Comparison of ENCODE assay signal across 9 mouse cellular contexts in genomic region chr11:69367616-69368355, GRCm38 (mm10). TPM values are rescaled to one million over a fixed set of nuclear protein-coding genes. Genes with fewer than 3 reads are reported as not detected.
DNase-seq lines count a peak whose midpoint lies in the region; ATAC-seq and TF ChIP-seq lines count a peak whose summit lies in the region.
"Had no signal": no experiment of that assay in that cellular context is flagged by ENCODE, and none has a peak within 500 bp of the region (broad histone marks: within the 10 kb centered on the region; RNA-seq: fewer than 3 reads in every experiment).

No protein-coding gene starts in this region.

- H3K9ac ChIP-seq in embryonic facial prominence, embryonic 12.5 days, result peak overlapping the region; percentile 100
- peak overlapping the region; percentile 97 for H3K9ac ChIP-seq in liver, adult 2 months (ENCODE audit: low read depth, low read length)

- peaks cover 5% of the 10 kb centered on the region; the same call in 1 of the 2 replicates for H3K79me2 ChIP-seq in liver, adult 2 months (ENCODE audit: control insufficient read depth, insufficient read depth, low read length)

- H3K27me3 ChIP-seq in embryonic facial prominence, embryonic 12.5 days, result no peaks in the 10 kb centered on the region
- H3K27me3 ChIP-seq in liver, adult 2 months (ENCODE audit: control insufficient read depth, insufficient read depth, low read length), result no peaks in the 10 kb centered on the region
- H3K27me3 ChIP-seq: Patski had no signal

- no peaks in the 10 kb centered on the region for H3K9me3 ChIP-seq in embryonic facial prominence, embryonic 12.5 days

- H3K36me3 ChIP-seq in embryonic facial prominence, embryonic 12.5 days, result peaks cover 20% of the 10 kb centered on the region
- H3K36me3 ChIP-seq in liver, adult 2 months (ENCODE audit: control insufficient read depth, insufficient read depth, low read length), result peaks cover 3% of the 10 kb centered on the region; the same call in 1 of the 2 replicates

- H3K4me2 ChIP-seq in embryonic facial prominence, embryonic 12.5 days (replicated peaks), result peak overlapping the region; percentile 80

- peak overlapping the region; percentile 100 for H3K27ac ChIP-seq in embryonic facial prominence, embryonic 12.5 days
- peak overlapping the region; percentile 84 for H3K27ac ChIP-seq in liver, adult 2 months (replicated peaks; ENCODE audit: insufficient read depth, low read depth, low read length)

- no peak for TF ChIP-seq CTCF in liver, adult 2 months (IDR thresholded peaks at IDR 0.05; ENCODE audit: low read depth, low read length)

- H3K4me1 ChIP-seq in embryonic facial prominence, embryonic 12.5 days, result peaks cover 55% of the 10 kb centered on the region
- H3K4me1 ChIP-seq in liver, adult 2 months (ENCODE audit: control insufficient read depth, insufficient read depth, low read length), result peaks cover 22% of the 10 kb centered on the region

- peak; percentile 35 for DNase-seq in cerebellum, adult 8-10 months
- peak; percentile 75 for DNase-seq in A20 (ENCODE audit: low read depth, low spot score)
- DNase-seq in heart, postnatal 4 days, result peak; percentile 50
- peak; percentile 53 for DNase-seq in liver, adult 2 months (ENCODE audit: extremely low read depth, low read depth, low spot score)
- DNase-seq in naive thymus-derived CD4-positive, alpha-beta T cell, adult 2 months (ENCODE audit: low read depth), result peak; percentile 49
- DNase-seq in left cerebral cortex, adult 11 months (ENCODE audit: low spot score), result no peak

- peak overlapping the region; percentile 93 for H3K4me3 ChIP-seq in embryonic facial prominence, embryonic 12.5 days
- H3K4me3 ChIP-seq in liver, adult 2 months (ENCODE audit: insufficient read depth, low read depth, low read length), result peak overlapping the region; percentile 81

- under 1% methylated on average over 22 of the region's 22 CpGs for WGBS in embryonic facial prominence, embryonic 12.5 days
- 3% methylated on average over 22 of the region's 22 CpGs for WGBS in liver, adult 2 months

- TF ChIP-seq POLR2A in liver, adult 2 months (IDR thresholded peaks at IDR 0.05; ENCODE audit: extremely low read depth, insufficient read depth, low read length), result no peak

- no peak for ATAC-seq in cerebellum, adult (ENCODE audit: insufficient number of reproducible peaks, low FRiP score, low TSS enrichment)
- no peak for ATAC-seq in embryonic facial prominence, embryonic 12.5 days (ENCODE audit: insufficient number of reproducible peaks, insufficient read depth, low FRiP score, low TSS enrichment)
- ATAC-seq: Patski had no signal

RNA-seq across cellular contexts. Expression of gene Chd3, which starts 1.4 kb away (rescaled TPM):
- 130 and 135 TPM in 2 replicates for polyA plus RNA-seq in embryonic facial prominence, embryonic 12.5 days (2016; fragmentation: Nextera tagmentation; extraction: Ambion mirVana)
- 10 to 100 TPM; 75.3 to 76.7 TPM for total RNA-seq in heart, postnatal 4 days (2021)
- total RNA-seq in liver, adult 2 months (2014; rRNA removed), result 45.2 and 57.5 TPM in 2 replicates
- polyA plus RNA-seq in liver, adult 2 months (2012; rRNA removed), result 55.2 and 80.2 TPM in 2 replicates

RNA-seq across cellular contexts. Expression of gene Naa38, which starts 27.5 kb away (rescaled TPM):
- 126 and 129 TPM in 2 replicates for polyA plus RNA-seq in embryonic facial prominence, embryonic 12.5 days (2016; fragmentation: Nextera tagmentation; extraction: Ambion mirVana)
- 100 to 1,000 TPM in 1 of 2 experiments, 10 to 100 TPM in 1; 92.3 to 101 TPM for total RNA-seq in heart, postnatal 4 days (2021)
- total RNA-seq in liver, adult 2 months (2014; rRNA removed), result 86.6 and 91.5 TPM in 2 replicates
- polyA plus RNA-seq in liver, adult 2 months (2012; rRNA removed), result 133 and 150 TPM in 2 replicates

RNA-seq across cellular contexts. Expression of gene Rnf227, which starts 27.5 kb away (rescaled TPM):
- 24.1 and 25.0 TPM in 2 replicates for polyA plus RNA-seq in embryonic facial prominence, embryonic 12.5 days (2016; fragmentation: Nextera tagmentation; extraction: Ambion mirVana)
- 1 to 10 TPM; 2.4 to 3.1 TPM for total RNA-seq in heart, postnatal 4 days (2021)
- total RNA-seq in liver, adult 2 months (2014; rRNA removed), result 0.55 and 0.67 TPM in 2 replicates
- 0.35 and 0.41 TPM in 2 replicates for polyA plus RNA-seq in liver, adult 2 months (2012; rRNA removed)

RNA-seq across cellular contexts. Expression of gene Cyb5d1, which starts 27.6 kb away (rescaled TPM):
- 44.6 and 50.0 TPM in 2 replicates for polyA plus RNA-seq in embryonic facial prominence, embryonic 12.5 days (2016; fragmentation: Nextera tagmentation; extraction: Ambion mirVana)
- total RNA-seq in heart, postnatal 4 days (2021), result 10 to 100 TPM; 21.3 to 22.1 TPM
- 33.9 and 40.7 TPM in 2 replicates for total RNA-seq in liver, adult 2 months (2014; rRNA removed)
- 21.1 and 22.1 TPM in 2 replicates for polyA plus RNA-seq in liver, adult 2 months (2012; rRNA removed)

RNA-seq across cellular contexts. Expression of gene Tmem88, which starts 30.2 kb away (rescaled TPM):
- polyA plus RNA-seq in embryonic facial prominence, embryonic 12.5 days (2016; fragmentation: Nextera tagmentation; extraction: Ambion mirVana), result 18.1 and 21.3 TPM in 2 replicates
- 10 to 100 TPM; 37.1 to 38.3 TPM for total RNA-seq in heart, postnatal 4 days (2021)
- total RNA-seq in liver, adult 2 months (2014; rRNA removed), result 1.3 and 1.7 TPM in 2 replicates
- 6.7 and 8.5 TPM in 2 replicates for polyA plus RNA-seq in liver, adult 2 months (2012; rRNA removed)
